Mouse (Mus musculus) CH12.LX (cell line): ENCODE data around the gene Tns3.

Experiments used
- CHD2 ChIP-seq: IDR thresholded peaks from 2 replicates; pipeline ENCODE4 v1.6.1; 2011; ENCODE audit warnings: low read length, improper control_type of control experiment
- CTCF ChIP-seq, 2 experiments: IDR thresholded peaks in 1 of 2; conservative IDR thresholded peaks in 1 of 2; 2 replicates each; pipeline ENCODE4 v1.5.1; 2011 to 2012; ENCODE audit warnings: low read depth in 2 of 2, low read length in 2 of 2, improper control_type of control experiment in 1 of 2, inconsistent platforms in 1 of 2, mild to moderate bottlenecking in 1 of 2, moderate library complexity in 1 of 2
- ETS1 ChIP-seq: conservative IDR thresholded peaks from 2 replicates; pipeline ENCODE4 v1.6.1; 2012; ENCODE audit warnings: low read depth, mild to moderate bottlenecking, inconsistent platforms, low read length, improper control_type of control experiment, moderate library complexity
- GABPA ChIP-seq: IDR thresholded peaks from 2 replicates; pipeline ENCODE4 v1.6.1; 2012; ENCODE audit warnings: low read depth, low read length, improper control_type of control experiment, inconsistent platforms; ENCODE audit not compliant: insufficient replicate concordance
- JUND ChIP-seq: conservative IDR thresholded peaks from 2 replicates; pipeline ENCODE4 v1.6.1; 2011; ENCODE audit warnings: low read depth, low read length, improper control_type of control experiment
- KAT2A ChIP-seq: IDR thresholded peaks from 2 replicates; pipeline ENCODE4 v1.6.1; 2012; ENCODE audit warnings: low read length, improper control_type of control experiment, inconsistent platforms; ENCODE audit not compliant: insufficient replicate concordance
- MAX ChIP-seq: IDR thresholded peaks from 2 replicates; pipeline ENCODE4 v1.6.1; 2011; ENCODE audit warnings: low read length, improper control_type of control experiment
- MAZ ChIP-seq: IDR thresholded peaks from 2 replicates; pipeline ENCODE4 v1.6.1; 2012; ENCODE audit warnings: low read depth, mild to moderate bottlenecking, inconsistent platforms, low read length, improper control_type of control experiment, moderate library complexity
- MEF2A ChIP-seq: IDR thresholded peaks from 2 replicates; pipeline ENCODE4 v1.6.1; 2014; ENCODE audit warnings: low read depth, mild to moderate bottlenecking, inconsistent platforms, low read length, improper control_type of control experiment, borderline replicate concordance
- POLR2A ChIP-seq: IDR thresholded peaks from 2 replicates; pipeline ENCODE4 v1.6.1; 2011; ENCODE audit warnings: low read depth, mild to moderate bottlenecking, improper control_type of control experiment, low read length
- SIN3A ChIP-seq: IDR thresholded peaks from 2 replicates; pipeline ENCODE4 v1.6.1; 2012; ENCODE audit warnings: low read length, improper control_type of control experiment, inconsistent platforms
- TBP ChIP-seq: conservative IDR thresholded peaks from 2 replicates; pipeline ENCODE4 v1.6.1; 2011; ENCODE audit warnings: low read depth, low read length, improper control_type of control experiment
- TCF12 ChIP-seq: IDR thresholded peaks from 2 replicates; pipeline ENCODE4 v1.6.1; 2014; ENCODE audit warnings: low read depth, mild to moderate bottlenecking, inconsistent platforms, low read length, improper control_type of control experiment
- UBTF ChIP-seq: IDR thresholded peaks from 2 replicates; pipeline ENCODE4 v1.6.1; 2012; ENCODE audit warnings: low read depth, mild to moderate bottlenecking, inconsistent platforms, low read length, improper control_type of control experiment, moderate library complexity

DNA sequence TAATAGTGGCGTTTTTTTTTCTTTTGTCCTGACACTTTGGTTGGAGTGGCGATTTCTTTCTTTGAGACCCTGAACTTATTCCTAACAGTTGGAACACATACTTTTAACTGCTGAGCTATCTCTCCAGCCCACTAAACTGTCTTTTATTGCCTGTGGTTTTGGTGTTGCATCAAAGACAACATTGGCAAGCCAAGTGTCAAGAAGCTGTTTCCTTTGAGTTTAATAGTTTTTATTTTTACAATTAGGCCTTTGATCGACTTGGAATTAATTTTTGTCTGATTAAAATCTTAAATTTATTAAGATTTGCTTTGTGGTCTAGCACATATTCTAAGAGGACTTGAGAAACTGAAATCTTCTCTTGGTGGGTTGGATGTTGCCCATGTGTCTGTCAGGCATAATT, 33.3 kb upstream of the Tns3 start:
- TF ChIP-seq TBP, result no peak
- TF ChIP-seq POLR2A, result no peak
- TF ChIP-seq GABPA, result no peak
- no peak for TF ChIP-seq MAX
- no peak for TF ChIP-seq KAT2A
- no peak for TF ChIP-seq TCF12
- no peak for TF ChIP-seq CTCF (conservative IDR thresholded peaks at IDR 0.05 in 1 of 2, IDR thresholded peaks at IDR 0.05 in 1 of 2; ENCODE audit: low read depth in 2 of 2, low read length in 2 of 2)
- TF ChIP-seq JUND, result no peak
- TF ChIP-seq CHD2, result no peak
- TF ChIP-seq ETS1, result no peak
- no peak for TF ChIP-seq MEF2A
- TF ChIP-seq MAZ, result no peak
- no peak for TF ChIP-seq SIN3A
- TF ChIP-seq UBTF, result no peak
